Mouse (Mus musculus) CD4-positive, CD25-positive, alpha-beta regulatory T cell, adult 2 months (primary cell): ENCODE measurements around the gene E130308A19Rik.

Experiments used
- DNase-seq: peaks from one replicate; pipeline ENCODE4 v3.0.0-alpha.2; 2012; ENCODE audit warnings: low read depth, low spot score

E130308A19Rik gene

GRCm38 (mm10) chr4:59639163-59639562 lies 13.2 kb downstream of the E130308A19Rik start:
- DNase-seq = no peak

GRCm38 (mm10) chr4:59640720-59641119 lies 14.7 kb downstream of the E130308A19Rik start:
- DNase-seq = no peak

- DNase-seq = no peak
Measured at GRCm38 (mm10) chr4:59642039-59642438, 16.0 kb downstream of the E130308A19Rik start.

- no peak for DNase-seq
Measured at GRCm38 (mm10) chr4:59642657-59643056, 16.6 kb downstream of the E130308A19Rik start.

GRCm38 (mm10) chr4:59644431-59644830 lies 18.4 kb downstream of the E130308A19Rik start:
- DNase-seq = no peak

- no peak for DNase-seq
Measured at GRCm38 (mm10) chr4:59644992-59645391, 19.0 kb downstream of the E130308A19Rik start.

GRCm38 (mm10) chr4:59645610-59646009 lies 19.6 kb downstream of the E130308A19Rik start:
- DNase-seq = no peak

GRCm38 (mm10) chr4:59646020-59646696 lies 20.1 kb downstream of the E130308A19Rik start:
- no peak for DNase-seq

- DNase-seq = no peak
Measured at GRCm38 (mm10) chr4:59649119-59649518, 23.1 kb downstream of the E130308A19Rik start.

GRCm38 (mm10) chr4:59652166-59652681 lies 26.2 kb downstream of the E130308A19Rik start:
- no peak for DNase-seq

- DNase-seq = no peak
Measured at GRCm38 (mm10) chr4:59656061-59656642, 30.1 kb downstream of the E130308A19Rik start.

GRCm38 (mm10) chr4:59662163-59662562 lies 36.2 kb downstream of the E130308A19Rik start:
- no peak for DNase-seq

- DNase-seq = no peak
Measured at GRCm38 (mm10) chr4:59663451-59663850, 37.4 kb downstream of the E130308A19Rik start.

- DNase-seq = no peak
Measured at GRCm38 (mm10) chr4:59666550-59667317, 40.7 kb downstream of the E130308A19Rik start.

- DNase-seq = no peak
Measured at GRCm38 (mm10) chr4:59668050-59668449, 42.0 kb downstream of the E130308A19Rik start.

- peak; percentile 9 for DNase-seq
Measured at GRCm38 (mm10) chr4:59669131-59669530, 43.1 kb downstream of the E130308A19Rik start.

GRCm38 (mm10) chr4:59670015-59670414 lies 44.0 kb downstream of the E130308A19Rik start:
- no peak for DNase-seq

GRCm38 (mm10) chr4:59673423-59674117 lies 47.6 kb downstream of the E130308A19Rik start:
- DNase-seq = no peak

- DNase-seq = no peak
Measured at GRCm38 (mm10) chr4:59674929-59675679, 49.1 kb downstream of the E130308A19Rik start.

- no peak for DNase-seq
Measured at GRCm38 (mm10) chr4:59675699-59676098, 49.7 kb downstream of the E130308A19Rik start.

- no peak for DNase-seq
Measured at GRCm38 (mm10) chr4:59681383-59681782, 55.4 kb downstream of the E130308A19Rik start.
